Mouse (Mus musculus) fat pad, adult 2 months (tissue): ENCODE results near the gene Tnfsf12.
"Not testable (repeated sequence)": the region's sequence is repeated elsewhere in the genome, so short reads cannot be mapped to it uniquely, and the experiment has no call there.

Experiments
- DNase-seq: peaks from one replicate; pipeline ENCODE4 v3.0.0-alpha.2; 2011; ENCODE audit warnings: low read depth, low spot score; ENCODE audit errors: extremely low read depth

Gene Tnfsf12

GRCm38 (mm10) chr11:69695361-69696181, at the start of gene Tnfsf12, which contains the start of gene Tnfsfm13:
Gene Tnfsf12, minus strand, starts transcription at chr11:69695849.
Gene Tnfsfm13, minus strand, starts transcription at chr11:69696098.
- no peak for DNase-seq

- not testable (repeated sequence) for DNase-seq
Observed at GRCm38 (mm10) chr11:69731408-69731807, 35.8 kb upstream of the Tnfsf12 start.

- no peak for DNase-seq
Observed at GRCm38 (mm10) chr11:69729063-69729462, 33.4 kb upstream of the Tnfsf12 start.

GRCm38 (mm10) chr11:69725951-69726350, 30.3 kb upstream of the Tnfsf12 start:
- no peak for DNase-seq

- DNase-seq, result no peak
Observed at GRCm38 (mm10) chr11:69723074-69723473, 27.4 kb upstream of the Tnfsf12 start.

- peak; percentile 73 for DNase-seq
Observed at GRCm38 (mm10) chr11:69720852-69721251, 25.2 kb upstream of the Tnfsf12 start.

GRCm38 (mm10) chr11:69719423-69719822, 23.8 kb upstream of the Tnfsf12 start:
- DNase-seq, result no peak

GRCm38 (mm10) chr11:69718661-69719060, 23.0 kb upstream of the Tnfsf12 start:
- DNase-seq, result no peak

- DNase-seq, result no peak
Observed at GRCm38 (mm10) chr11:69716953-69717352, 21.3 kb upstream of the Tnfsf12 start.

- peak; percentile 77 for DNase-seq
Observed at GRCm38 (mm10) chr11:69715929-69716328, 20.3 kb upstream of the Tnfsf12 start.

GRCm38 (mm10) chr11:69715482-69715881, 19.8 kb upstream of the Tnfsf12 start:
- no peak for DNase-seq

- no peak for DNase-seq
Observed at GRCm38 (mm10) chr11:69714636-69715329, 19.1 kb upstream of the Tnfsf12 start.

- DNase-seq, result no peak
Observed at GRCm38 (mm10) chr11:69712954-69713672, 17.5 kb upstream of the Tnfsf12 start.

- no peak for DNase-seq
Observed at GRCm38 (mm10) chr11:69711082-69711481, 15.4 kb upstream of the Tnfsf12 start.

- DNase-seq, result no peak
Observed at GRCm38 (mm10) chr11:69710470-69710869, 14.8 kb upstream of the Tnfsf12 start.

GRCm38 (mm10) chr11:69709554-69710446, 14.2 kb upstream of the Tnfsf12 start:
- no peak for DNase-seq

GRCm38 (mm10) chr11:69708614-69709265, 13.1 kb upstream of the Tnfsf12 start:
- DNase-seq, result no peak

GRCm38 (mm10) chr11:69707873-69708381, 12.3 kb upstream of the Tnfsf12 start:
- no peak for DNase-seq

GRCm38 (mm10) chr11:69707480-69707847, 11.8 kb upstream of the Tnfsf12 start:
- no peak for DNase-seq
